Mouse (Mus musculus): ENCODE data around the gene Impdh2. TPM values are rescaled to one million over a fixed set of nuclear protein-coding genes. Genes with fewer than 3 reads are reported as not detected.

The Impdh2 gene
- polyA plus RNA-seq (2015; fragmentation: Nextera tagmentation; extraction: Ambion mirVana): 68.2 and 82.0 TPM in 2 replicates

DNA sequence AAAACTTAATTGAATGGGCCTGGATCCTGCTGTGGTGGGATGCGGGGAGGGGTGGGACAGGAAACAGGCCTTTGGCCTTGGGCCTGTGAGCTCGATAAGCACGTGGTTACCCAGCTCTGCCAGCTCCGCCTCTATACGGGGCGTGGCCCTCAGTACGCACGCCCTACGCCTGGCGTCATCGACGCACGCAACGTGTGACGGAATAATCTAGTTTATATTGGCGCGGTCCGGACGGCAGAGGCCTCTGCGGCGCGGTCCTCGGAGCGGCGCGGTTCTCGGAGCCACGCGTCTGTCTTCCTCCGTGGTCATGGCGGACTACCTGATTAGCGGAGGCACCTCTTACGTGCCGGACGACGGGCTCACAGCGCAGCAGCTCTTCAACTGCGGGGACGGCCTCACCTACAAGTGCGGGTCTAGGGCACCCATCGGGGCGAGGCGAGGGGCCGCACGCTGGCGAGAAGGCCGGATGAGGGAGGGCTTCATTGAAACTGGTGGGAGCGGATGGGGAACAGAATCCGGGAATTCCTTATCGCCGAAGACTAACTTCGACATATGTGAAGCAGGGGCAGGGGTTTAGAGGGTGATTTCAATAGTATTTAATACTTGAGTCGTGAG, at the start of gene Impdh2:
TSS of gene Impdh2 (plus strand) at position 60 of the 615 bp plus-strand sequence.

DNA sequence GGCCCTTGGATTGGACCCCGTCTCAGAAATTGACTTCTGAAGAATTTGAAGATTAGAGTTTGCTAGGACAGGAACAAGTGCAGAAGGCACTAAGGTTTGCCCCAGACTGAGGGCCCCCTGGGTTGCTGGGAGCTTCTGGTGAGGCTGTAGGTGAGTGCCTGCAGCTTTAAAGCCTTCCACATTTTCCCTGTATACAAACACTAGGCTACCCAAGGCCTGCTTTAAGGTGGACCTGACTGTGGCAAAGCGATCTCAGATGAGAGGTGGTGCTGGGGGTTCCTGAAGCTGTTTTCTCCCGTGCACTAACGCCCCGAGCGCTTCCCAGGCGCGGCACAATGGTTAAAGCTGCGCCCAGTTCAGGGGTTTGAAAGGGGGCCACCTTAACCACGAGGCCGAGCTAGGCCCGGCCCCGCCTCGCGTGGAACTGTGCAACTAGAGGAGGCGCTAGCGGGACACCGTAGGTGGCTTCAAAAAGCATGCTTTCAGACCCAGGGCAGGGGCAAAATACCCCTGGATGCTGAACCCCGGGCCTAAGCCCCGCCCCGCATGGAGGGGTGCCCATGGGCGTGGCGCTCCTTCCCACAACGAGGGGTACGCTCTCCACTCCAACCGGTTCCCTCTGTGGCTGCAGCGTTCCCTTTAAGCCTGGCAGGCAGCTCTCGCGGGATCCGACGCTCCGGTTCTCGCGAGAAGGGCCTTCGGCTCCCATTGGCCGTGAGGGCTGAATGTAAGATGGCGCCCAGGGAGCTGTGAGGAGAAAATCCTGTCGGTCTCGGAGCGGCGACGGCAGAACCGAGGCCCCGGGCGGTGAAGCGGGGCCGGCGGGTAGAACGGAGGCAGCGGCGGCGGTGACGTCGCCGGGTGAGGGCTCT, 43.5 kb upstream of the Impdh2 start, which contains the start of gene Qrich1:
TSS of gene Qrich1 (plus strand) at position 427 of the 872 bp plus-strand sequence.

DNA sequence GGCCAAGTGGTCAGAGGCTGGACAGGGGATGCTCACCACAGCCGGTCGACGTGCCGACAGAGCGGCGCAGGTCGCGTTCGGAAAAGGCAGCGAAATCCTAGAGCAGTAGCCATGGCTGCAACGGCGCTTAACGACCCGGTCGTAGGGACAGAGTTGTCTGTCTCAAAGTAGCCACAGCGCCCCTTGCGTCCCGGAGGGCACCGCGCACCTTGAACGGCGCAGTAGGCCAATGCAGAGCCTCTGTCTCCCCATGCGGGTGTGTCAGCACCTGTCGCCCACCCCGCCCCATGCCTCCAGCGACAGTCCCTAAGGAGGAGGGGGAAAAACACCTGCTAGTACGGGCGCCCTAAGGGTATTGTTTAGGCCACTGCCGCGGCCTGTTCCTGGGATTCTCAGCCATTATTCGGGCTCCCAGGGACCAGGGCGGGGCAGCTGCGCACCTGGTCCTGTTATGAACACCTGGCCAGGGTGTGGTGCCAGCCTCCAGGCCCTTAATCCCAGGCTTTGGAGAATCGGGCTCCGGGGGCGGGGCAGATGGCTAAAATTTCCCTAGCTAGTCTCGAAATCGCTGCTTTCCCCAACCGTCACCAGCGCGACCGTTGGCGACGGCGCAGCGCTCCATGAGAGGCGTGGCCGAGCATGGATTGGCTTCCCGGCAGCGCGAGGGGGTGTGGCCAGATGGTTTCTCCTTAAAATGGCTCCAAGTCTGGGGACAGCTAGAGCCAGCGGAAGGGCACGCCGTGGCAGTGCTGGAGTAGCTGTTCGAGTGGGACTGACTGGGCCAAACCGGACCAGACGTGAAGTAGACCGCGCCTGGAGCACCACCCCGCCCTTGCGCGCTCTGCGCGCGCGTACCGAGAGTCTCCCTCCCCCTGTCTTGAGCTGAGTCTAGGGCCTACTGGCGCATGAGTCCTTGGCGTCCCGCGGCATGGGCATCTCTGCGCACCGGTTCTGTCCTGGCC, 7.0 kb downstream of the Impdh2 start, which contains the start of gene Ndufaf3:
TSS of gene Ndufaf3 (minus strand) at position 620 of the 962 bp plus-strand sequence.

DNA sequence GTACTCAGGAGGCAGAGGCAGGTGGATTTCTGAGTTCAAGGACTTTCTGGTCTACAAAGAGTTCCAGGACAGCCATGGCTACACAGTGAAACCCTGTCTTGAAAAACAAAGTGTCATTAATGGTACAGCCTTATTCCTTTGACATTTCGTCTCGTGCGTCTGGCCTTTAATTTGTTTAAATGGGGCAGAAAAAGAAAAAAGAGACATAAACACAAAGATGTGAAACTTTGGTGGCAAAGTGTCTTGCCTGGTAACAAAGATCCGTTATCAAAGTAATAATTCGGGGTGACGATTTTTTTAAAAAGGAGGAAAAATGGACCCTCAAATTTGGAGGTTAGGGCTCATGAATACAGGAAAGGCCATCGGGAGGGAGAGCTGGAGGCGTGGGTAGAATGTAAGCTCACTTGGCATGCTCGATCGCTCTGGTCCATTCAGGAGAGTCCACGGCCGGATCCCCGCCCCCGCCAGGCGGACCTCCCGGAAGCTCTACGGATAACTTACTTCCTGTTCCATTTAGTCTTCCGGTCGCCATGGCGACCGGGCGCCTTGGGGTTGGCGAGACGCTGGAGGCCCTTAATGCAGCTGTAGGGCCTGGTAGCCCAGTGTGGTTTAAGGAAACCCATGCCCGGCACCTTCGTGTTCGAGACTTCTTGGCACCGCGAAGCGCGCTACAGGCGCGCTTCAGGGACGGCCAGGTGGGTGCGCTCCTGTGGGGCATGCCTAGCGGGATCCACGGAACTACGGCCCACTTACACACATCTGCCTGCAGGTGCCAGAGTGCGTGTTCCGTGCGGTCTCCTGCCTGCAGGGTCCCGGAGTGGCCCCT, 9.5 kb downstream of the Impdh2 start, which contains the start of gene Dalrd3:
TSS of gene Dalrd3 (plus strand) at position 506 of the 826 bp plus-strand sequence.

DNA sequence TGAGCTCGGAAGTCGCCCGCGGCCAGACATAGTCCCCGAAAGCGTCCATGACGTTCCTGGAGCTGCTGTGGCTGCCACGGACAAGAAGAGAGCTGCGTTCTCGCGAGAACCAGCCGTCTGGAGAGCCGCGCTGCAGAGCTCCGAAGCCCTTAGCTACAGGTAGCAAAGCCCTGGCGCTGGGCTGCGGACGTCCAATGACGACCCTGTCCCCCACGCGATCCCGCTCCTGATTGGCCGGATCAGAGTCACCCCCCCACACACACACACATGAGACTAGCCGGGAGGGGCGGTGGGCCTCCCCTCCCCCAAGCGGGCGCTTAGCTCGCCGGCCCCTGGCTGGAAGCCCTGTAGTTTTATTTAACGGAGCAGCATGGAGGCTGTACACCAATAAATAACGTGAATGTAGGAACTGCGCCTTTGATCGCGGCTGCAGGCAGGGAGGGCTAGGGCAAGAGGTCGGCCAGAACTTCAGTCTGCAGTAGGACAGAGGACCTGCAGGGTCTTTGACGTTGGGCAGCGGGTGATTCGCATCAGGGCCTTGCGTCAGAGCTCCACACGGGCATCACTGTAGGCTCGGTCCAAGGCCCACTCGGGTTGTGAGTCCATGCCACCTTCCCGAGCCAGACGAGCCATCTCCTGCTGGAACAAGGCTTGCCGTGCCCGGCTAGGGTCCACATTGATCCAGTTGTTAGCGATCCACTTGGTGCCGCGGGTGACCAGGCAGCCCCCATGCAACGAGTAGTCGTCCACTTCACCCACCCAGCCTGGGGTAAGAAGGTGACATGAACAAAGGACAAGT, 18.7 kb downstream of the Impdh2 start, which contains the start of gene Wdr6:
TSS of gene Wdr6 (minus strand) at position 195 of the 799 bp plus-strand sequence.

DNA sequence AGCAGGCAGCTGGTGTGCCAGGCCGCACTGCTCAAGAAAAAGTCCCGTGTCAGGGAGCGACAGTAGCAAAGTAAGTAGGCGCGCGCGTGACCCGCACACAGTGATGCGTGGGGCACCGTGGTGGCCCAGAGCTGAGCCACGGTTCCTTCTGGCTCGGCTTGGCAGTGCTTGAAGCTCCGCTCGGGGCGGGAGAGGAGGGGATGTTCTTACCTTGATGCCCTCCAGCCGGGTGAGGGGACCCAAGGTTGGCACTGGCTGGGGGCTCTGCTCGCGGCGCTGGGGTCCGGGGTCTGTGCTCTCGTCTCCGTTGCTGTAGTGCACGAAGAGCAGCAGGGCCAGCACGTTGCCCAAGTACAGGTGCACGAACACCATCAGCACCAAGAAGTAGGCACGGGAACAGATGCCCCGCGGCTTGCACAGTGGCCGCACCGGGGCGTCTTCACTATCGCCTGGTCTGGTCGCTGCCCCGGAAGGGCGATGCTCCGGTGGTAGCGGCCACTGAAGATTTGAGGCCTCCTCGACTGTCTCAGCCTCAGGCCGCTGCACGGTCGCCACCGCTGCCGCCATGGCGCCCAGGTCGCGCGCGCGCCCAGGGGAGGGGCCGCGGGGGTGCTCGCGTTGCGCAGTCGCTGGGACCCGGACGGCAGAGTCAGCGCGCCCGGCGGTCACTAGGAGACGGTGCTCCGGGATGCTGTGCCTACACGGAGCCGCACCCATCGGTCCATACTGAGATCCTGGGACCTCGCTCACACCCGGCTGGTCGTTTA, 37.1 kb downstream of the Impdh2 start, which contains the start of gene P4htm:
TSS of gene P4htm (minus strand) at position 670 of the 767 bp plus-strand sequence.

Small RNAs within 50 kb of the gene (microRNA-seq; reads per million reads assigned to microRNA genes)
- gene Gm24083 (ENCODE audit: borderline replicate concordance, insufficient number of aligned reads): not detected
- not detected for gene Mir191 (ENCODE audit: borderline replicate concordance, insufficient number of aligned reads)
- 2,096 reads per million, percentile 84 among the genes with 10 or more reads in this experiment for gene Mir425 (ENCODE audit: borderline replicate concordance, insufficient number of aligned reads)

Other genes starting within 250 kb of the Impdh2 start
- gene Gpx1, start 221.4 kb upstream of the Impdh2 start, polyA plus RNA-seq (2015; fragmentation: Nextera tagmentation; extraction: Ambion mirVana): 1,366 and 1,515 TPM in 2 replicates
- 44.6 and 58.2 TPM in 2 replicates for gene Usp4, start 212.4 kb upstream of the Impdh2 start, polyA plus RNA-seq (2015; fragmentation: Nextera tagmentation; extraction: Ambion mirVana)
- 0.16 TPM in 1 of 2 replicates, not detected in the other for gene 1700102P08Rik, start 167.5 kb upstream of the Impdh2 start, polyA plus RNA-seq (2015; fragmentation: Nextera tagmentation; extraction: Ambion mirVana)
- gene Ccdc36, start 131.8 kb upstream of the Impdh2 start, polyA plus RNA-seq (2015; fragmentation: Nextera tagmentation; extraction: Ambion mirVana): 0.86 and 2.0 TPM in 2 replicates
- gene BC048562, start 123.8 kb upstream of the Impdh2 start, polyA plus RNA-seq (2015; fragmentation: Nextera tagmentation; extraction: Ambion mirVana): not detected in 2 replicates
- 34.9 and 49.0 TPM in 2 replicates for gene Ccdc71, start 99.8 kb upstream of the Impdh2 start, polyA plus RNA-seq (2015; fragmentation: Nextera tagmentation; extraction: Ambion mirVana)
- 54.3 and 61.4 TPM in 2 replicates for gene Klhdc8b, start 98.7 kb upstream of the Impdh2 start, polyA plus RNA-seq (2015; fragmentation: Nextera tagmentation; extraction: Ambion mirVana)
- gene Lamb2, start 80.5 kb upstream of the Impdh2 start, polyA plus RNA-seq (2015; fragmentation: Nextera tagmentation; extraction: Ambion mirVana): 31.5 and 37.7 TPM in 2 replicates
- 36.9 and 72.1 TPM in 2 replicates for gene Usp19, start 69.7 kb upstream of the Impdh2 start, polyA plus RNA-seq (2015; fragmentation: Nextera tagmentation; extraction: Ambion mirVana)
- 60.1 and 86.1 TPM in 2 replicates for gene Qars, start 52.6 kb upstream of the Impdh2 start, polyA plus RNA-seq (2015; fragmentation: Nextera tagmentation; extraction: Ambion mirVana)
- 70.3 and 91.3 TPM in 2 replicates for gene Qrich1, start 43.5 kb upstream of the Impdh2 start, polyA plus RNA-seq (2015; fragmentation: Nextera tagmentation; extraction: Ambion mirVana)
- gene Ndufaf3, start 7.1 kb downstream of the Impdh2 start, polyA plus RNA-seq (2015; fragmentation: Nextera tagmentation; extraction: Ambion mirVana): 68.4 and 111 TPM in 2 replicates
- gene Dalrd3, start 9.6 kb downstream of the Impdh2 start, polyA plus RNA-seq (2015; fragmentation: Nextera tagmentation; extraction: Ambion mirVana): 95.0 and 107 TPM in 2 replicates
- gene Wdr6, start 18.5 kb downstream of the Impdh2 start, polyA plus RNA-seq (2015; fragmentation: Nextera tagmentation; extraction: Ambion mirVana): 73.9 and 83.0 TPM in 2 replicates
- gene P4htm, start 37.4 kb downstream of the Impdh2 start, polyA plus RNA-seq (2015; fragmentation: Nextera tagmentation; extraction: Ambion mirVana): 17.3 and 18.2 TPM in 2 replicates
- 24.4 and 32.1 TPM in 2 replicates for gene Arih2, start 89.1 kb downstream of the Impdh2 start, polyA plus RNA-seq (2015; fragmentation: Nextera tagmentation; extraction: Ambion mirVana)
- 45.2 and 70.4 TPM in 2 replicates for gene Slc25a20, start 101.8 kb downstream of the Impdh2 start, polyA plus RNA-seq (2015; fragmentation: Nextera tagmentation; extraction: Ambion mirVana)
- gene Prkar2a, start 129.0 kb downstream of the Impdh2 start, polyA plus RNA-seq (2015; fragmentation: Nextera tagmentation; extraction: Ambion mirVana): 16.7 and 17.3 TPM in 2 replicates
- gene Ip6k2, start 223.5 kb downstream of the Impdh2 start, polyA plus RNA-seq (2015; fragmentation: Nextera tagmentation; extraction: Ambion mirVana): 54.1 and 55.9 TPM in 2 replicates
- 8.4 and 9.3 TPM in 2 replicates for gene Nckipsd, start 248.1 kb downstream of the Impdh2 start, polyA plus RNA-seq (2015; fragmentation: Nextera tagmentation; extraction: Ambion mirVana)